Mouse (Mus musculus): ENCODE results near the gene Mrpl36.

DNA sequence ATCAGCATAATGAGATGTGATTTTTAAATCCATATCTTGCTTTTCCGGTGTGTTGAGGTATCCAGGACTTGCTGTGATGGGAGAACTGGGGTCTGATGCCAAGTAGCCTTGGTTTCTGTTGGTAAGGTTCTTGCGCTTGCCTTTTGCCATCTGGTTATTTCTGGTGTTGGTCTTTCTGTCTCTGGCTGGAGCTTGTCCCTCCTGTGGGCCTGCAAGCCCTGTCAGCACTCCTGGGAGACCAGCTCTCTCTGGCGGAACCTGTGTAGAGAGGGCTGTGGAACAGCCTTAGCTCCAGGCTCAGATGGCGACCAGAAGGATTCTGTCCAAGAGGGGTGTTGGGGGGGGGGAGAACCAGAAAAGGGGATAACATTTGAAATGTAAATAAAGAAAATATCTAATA, 18.4 kb downstream of the Mrpl36 start:
- TF ChIP-seq POLR2A (IDR thresholded peaks at IDR 0.05; ENCODE audit: insufficient read length, low read depth), result no peak
- TF ChIP-seq SRF (IDR thresholded peaks at IDR 0.05; ENCODE audit: control insufficient read depth, insufficient read length, low read depth), result no peak
- no peak for TF ChIP-seq E2F4 (IDR thresholded peaks at IDR 0.05; ENCODE audit: insufficient read depth)
- TF ChIP-seq TCF12 (IDR thresholded peaks at IDR 0.05; ENCODE audit: insufficient read depth, poor library complexity, severe bottlenecking), result no peak
- TF ChIP-seq MYOG (IDR thresholded peaks at IDR 0.05; ENCODE audit: control insufficient read depth in 1 of 3, insufficient read depth in 1 of 3, insufficient read length in 2 of 3, low read depth in 2 of 3), result no peak
- TF ChIP-seq USF1 (IDR thresholded peaks at IDR 0.05; ENCODE audit: low read depth), result no peak
